Mouse (Mus musculus) B cell, adult (primary cell): Measurements from ENCODE around the gene Tas2r120. TPM values are rescaled to one million over a fixed set of nuclear protein-coding genes. Genes with fewer than 3 reads are reported as not detected.

Source experiments
- total RNA-seq: library from RNA; stranded (reverse); gene quantifications from 4 replicates; pipeline ENCODE4 v1.2.4, GENCODE M21; 2023; ENCODE audit not compliant: inconsistent age

Gene Tas2r120
- total RNA-seq, result not detected in 4 replicates

GRCm38 (mm10) chr6:132656653-132657052 is at the start of gene Tas2r120:
Gene Tas2r120, plus strand, starts transcription at chr6:132656953.

GRCm38 (mm10) chr6:132651426-132651825 is 5.3 kb upstream of the Tas2r120 start, which contains the start of gene A630073D07Rik:
Gene A630073D07Rik, minus strand, starts transcription at chr6:132651526.

GRCm38 (mm10) chr6:132700907-132701306 is 44.2 kb downstream of the Tas2r120 start, which contains the start of gene Tas2r121:
Gene Tas2r121, minus strand, starts transcription at chr6:132701007.

Other genes with a start within 250 kb of the Tas2r120 start
- not detected in 4 replicates for gene Prh1, start 87.1 kb upstream of the Tas2r120 start, total RNA-seq
- not detected in 4 replicates for gene Prp2, start 61.0 kb upstream of the Tas2r120 start, total RNA-seq
- not detected in 4 replicates for gene A630073D07Rik, start 5.4 kb upstream of the Tas2r120 start, total RNA-seq
- gene Tas2r121, start 44.1 kb downstream of the Tas2r120 start, total RNA-seq, result not detected in 4 replicates
- gene Tas2r122, start 55.0 kb downstream of the Tas2r120 start, total RNA-seq, result not detected in 4 replicates
- not detected in 4 replicates for gene Tas2r115, start 81.1 kb downstream of the Tas2r120 start, total RNA-seq
- gene Tas2r124, start 97.8 kb downstream of the Tas2r120 start, total RNA-seq, result not detected in 4 replicates
- gene Tas2r102, start 105.2 kb downstream of the Tas2r120 start, total RNA-seq, result not detected in 4 replicates
- gene Tas2r136, start 121.2 kb downstream of the Tas2r120 start, total RNA-seq, result not detected in 4 replicates
- not detected in 4 replicates for gene Tas2r117, start 145.9 kb downstream of the Tas2r120 start, total RNA-seq
- gene Tas2r123, start 190.2 kb downstream of the Tas2r120 start, total RNA-seq, result not detected in 4 replicates
- gene Tas2r116, start 198.5 kb downstream of the Tas2r120 start, total RNA-seq, result not detected in 4 replicates
- gene Tas2r110, start 211.1 kb downstream of the Tas2r120 start, total RNA-seq, result not detected in 4 replicates
- gene Tas2r113, start 236.1 kb downstream of the Tas2r120 start, total RNA-seq, result not detected in 4 replicates